Mouse (Mus musculus): ENCODE measurements at regions not wholly inside any gene's neighbourhood (a gene's known extent, or its start where the extent isn't known, plus 50 kb on each side); places are given as distances from the start of the nearest gene placed in this dataset.

GRCm38 (mm10) chr16:48126797-48127196 is 156.7 kb upstream of the Dppa4 start:
- WGBS: 47% methylated on average over 6 of the region's 6 CpGs
- Histone ChIP-seq H3K36me3 (ENCODE audit: control insufficient read depth, insufficient read depth, low read length) (no peaks in the 10 kb centered on the region), H3K4me3 (ENCODE audit: insufficient read depth, low read depth, low read length) (no peak overlapping the region), H3K27me3 (replicated peaks; ENCODE audit: control insufficient read depth, insufficient read depth, low read length) (no peaks in the 10 kb centered on the region), H3K27ac (ENCODE audit: insufficient read depth, low read depth, low read length) (no peak overlapping the region), H3K4me1 (ENCODE audit: control insufficient read depth, insufficient read depth, low read length) (no peaks in the 10 kb centered on the region)
- TF ChIP-seq POLR2A (IDR thresholded peaks at IDR 0.05; ENCODE audit: low read depth, low read length) (no peak), CTCF (conservative IDR thresholded peaks at IDR 0.05; ENCODE audit: insufficient read depth, insufficient read length, low read depth, low read length) (no peak)
- no peak for DNase-seq

- no peak for DNase-seq
- H3K27ac ChIP-seq (ENCODE audit: insufficient read depth, low read depth, low read length): no peak overlapping the region
Observed at GRCm38 (mm10) chr16:48127338-48127737, 156.2 kb upstream of the Dppa4 start.

GRCm38 (mm10) chr16:48155355-48155754 is 128.2 kb upstream of the Dppa4 start:
- H3K4me3 ChIP-seq (ENCODE audit: insufficient read depth, low read depth, low read length): no peak overlapping the region

More at GRCm38 (mm10) chr16:48127338-48127737, 156.2 kb upstream of the Dppa4 start:
- no peak for TF ChIP-seq CTCF (conservative IDR thresholded peaks at IDR 0.05; ENCODE audit: insufficient read depth, insufficient read length, low read depth, low read length)
- no peak for TF ChIP-seq POLR2A (IDR thresholded peaks at IDR 0.05; ENCODE audit: low read depth, low read length)
- Histone ChIP-seq H3K27me3 (replicated peaks; ENCODE audit: control insufficient read depth, insufficient read depth, low read length) (no peaks in the 10 kb centered on the region), H3K4me1 (ENCODE audit: control insufficient read depth, insufficient read depth, low read length) (no peaks in the 10 kb centered on the region), H3K36me3 (ENCODE audit: control insufficient read depth, insufficient read depth, low read length) (no peaks in the 10 kb centered on the region), H3K4me3 (ENCODE audit: insufficient read depth, low read depth, low read length) (no peak overlapping the region)

GRCm38 (mm10) chr16:48190399-48190798 is 93.1 kb upstream of the Dppa4 start:
- no peaks in the 10 kb centered on the region for H3K36me3 ChIP-seq (ENCODE audit: control insufficient read depth, insufficient read depth, low read length)
- peak; percentile 27 for DNase-seq
- WGBS: 61% methylated on average over 12 of the region's 12 CpGs
- no peak for TF ChIP-seq POLR2A (IDR thresholded peaks at IDR 0.05; ENCODE audit: low read depth, low read length)
- no peaks in the 10 kb centered on the region for H3K4me1 ChIP-seq (ENCODE audit: control insufficient read depth, insufficient read depth, low read length)
- H3K27me3 ChIP-seq (replicated peaks; ENCODE audit: control insufficient read depth, insufficient read depth, low read length): no peaks in the 10 kb centered on the region
- H3K27ac ChIP-seq (ENCODE audit: insufficient read depth, low read depth, low read length): no peak overlapping the region
- H3K4me3 ChIP-seq (ENCODE audit: insufficient read depth, low read depth, low read length): no peak overlapping the region

More at GRCm38 (mm10) chr16:48155355-48155754, 128.2 kb upstream of the Dppa4 start:
- Histone ChIP-seq H3K27ac (ENCODE audit: insufficient read depth, low read depth, low read length) (no peak overlapping the region), H3K4me1 (ENCODE audit: control insufficient read depth, insufficient read depth, low read length) (no peaks in the 10 kb centered on the region), H3K36me3 (ENCODE audit: control insufficient read depth, insufficient read depth, low read length) (no peaks in the 10 kb centered on the region), H3K27me3 (replicated peaks; ENCODE audit: control insufficient read depth, insufficient read depth, low read length) (no peaks in the 10 kb centered on the region)
- TF ChIP-seq POLR2A (IDR thresholded peaks at IDR 0.05; ENCODE audit: low read depth, low read length) (no peak), CTCF (conservative IDR thresholded peaks at IDR 0.05; ENCODE audit: insufficient read depth, insufficient read length, low read depth, low read length) (no peak)
- WGBS: 90% methylated on average over 8 of the region's 8 CpGs
- no peak for DNase-seq

- TF ChIP-seq POLR2A (IDR thresholded peaks at IDR 0.05; ENCODE audit: low read depth, low read length): no peak
- TF ChIP-seq CTCF (conservative IDR thresholded peaks at IDR 0.05; ENCODE audit: insufficient read depth, insufficient read length, low read depth, low read length): no peak
- DNase-seq: no peak
- Histone ChIP-seq H3K27ac (ENCODE audit: insufficient read depth, low read depth, low read length) (no peak overlapping the region), H3K36me3 (ENCODE audit: control insufficient read depth, insufficient read depth, low read length) (no peaks in the 10 kb centered on the region), H3K4me1 (ENCODE audit: control insufficient read depth, insufficient read depth, low read length) (no peaks in the 10 kb centered on the region), H3K27me3 (replicated peaks; ENCODE audit: control insufficient read depth, insufficient read depth, low read length) (no peaks in the 10 kb centered on the region), H3K4me3 (ENCODE audit: insufficient read depth, low read depth, low read length) (no peak overlapping the region)
- 79% methylated on average over 3 of the region's 3 CpGs for WGBS
Observed at GRCm38 (mm10) chr16:48192197-48192596, 91.3 kb upstream of the Dppa4 start.

- Histone ChIP-seq H3K36me3 (ENCODE audit: control insufficient read depth, insufficient read depth, low read length) (no peaks in the 10 kb centered on the region), H3K27ac (ENCODE audit: insufficient read depth, low read depth, low read length) (peak overlapping the region; percentile 50), H3K27me3 (replicated peaks; ENCODE audit: control insufficient read depth, insufficient read depth, low read length) (no peaks in the 10 kb centered on the region), H3K4me3 (ENCODE audit: insufficient read depth, low read depth, low read length) (no peak overlapping the region), H3K4me1 (ENCODE audit: control insufficient read depth, insufficient read depth, low read length) (no peaks in the 10 kb centered on the region)
- TF ChIP-seq CTCF (conservative IDR thresholded peaks at IDR 0.05; ENCODE audit: insufficient read depth, insufficient read length, low read depth, low read length): no peak
- TF ChIP-seq POLR2A (IDR thresholded peaks at IDR 0.05; ENCODE audit: low read depth, low read length): no peak
- DNase-seq: peak; percentile 77
Observed at GRCm38 (mm10) chr16:48214976-48215375, 68.6 kb upstream of the Dppa4 start.

All from kidney, adult 2 months (tissue).